Mouse (Mus musculus) CD4-positive, CD25-positive, alpha-beta regulatory T cell, adult 4 months (primary cell): ENCODE measurements around the gene Setdb2. TPM values are rescaled to one million over a fixed set of nuclear protein-coding genes. Genes with fewer than 3 reads are reported as not detected.

Source experiments
- ATAC-seq: one replicate; pipeline ENCODE4 v1.8.0; 2017
- polyA plus RNA-seq, 2 experiments: library from polyadenylated mRNA; unstranded; fragments of 100-300 nt; shearing (Covaris generic); gene quantifications; one replicate each; pipeline ENCODE4 v1.2.1; 2017

Gene Setdb2
- polyA plus RNA-seq, 2 experiments from 2014 or later, result 16.0 to 18.5 TPM

DNA sequence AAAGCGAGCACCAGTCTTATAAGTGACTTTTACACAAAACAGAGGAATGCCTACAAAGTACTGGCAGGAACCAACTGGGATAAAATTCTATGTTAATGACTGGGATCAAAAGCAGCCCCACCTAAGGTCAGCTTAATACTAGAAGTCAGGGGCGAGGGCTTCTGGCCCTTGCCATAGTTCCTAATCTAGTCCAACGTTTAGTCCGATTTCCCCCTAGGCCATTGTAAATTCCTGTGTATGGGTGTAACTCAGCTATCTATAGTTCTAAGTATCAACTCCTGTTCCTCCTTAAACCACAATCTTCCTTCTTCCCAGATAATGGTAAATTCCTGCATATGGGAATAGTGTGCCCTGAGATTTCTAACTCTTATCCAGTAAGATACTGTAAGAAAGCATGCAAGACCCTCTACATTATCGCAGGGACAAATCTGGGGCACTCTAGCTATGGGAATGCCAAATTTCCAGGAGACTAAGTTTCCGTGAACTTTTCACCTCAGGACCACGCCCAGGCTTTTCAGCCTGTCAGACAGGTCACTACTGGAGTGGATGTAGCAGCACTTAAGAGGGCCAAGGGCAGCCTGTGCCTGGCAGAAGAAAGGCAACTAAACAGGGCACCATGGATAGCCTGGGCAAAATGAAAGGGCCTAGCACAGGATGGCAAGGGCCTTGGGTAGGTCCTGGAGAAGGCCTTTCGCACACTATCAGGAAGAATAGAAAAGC lies 74.1 kb downstream of the Setdb2 start:
- no peak for ATAC-seq

DNA sequence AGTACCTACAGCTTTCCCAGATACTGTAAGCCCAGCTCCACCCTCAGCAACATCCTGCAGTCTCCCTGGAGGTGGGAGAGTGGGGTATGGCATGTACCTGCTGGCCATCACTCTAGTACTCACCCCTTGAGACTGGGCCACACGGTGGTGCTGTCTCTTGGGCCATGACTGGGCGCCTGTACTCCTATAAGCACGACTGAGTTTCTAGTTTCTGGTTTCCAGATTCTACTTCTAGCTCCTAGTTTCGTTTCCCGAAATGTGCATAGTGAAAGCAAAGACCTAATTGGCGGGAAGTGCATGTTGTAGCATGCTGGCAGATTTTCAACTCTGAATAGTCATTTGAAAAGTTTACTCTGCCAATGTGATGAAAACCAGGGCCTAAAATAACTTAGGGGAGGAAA lies 75.4 kb downstream of the Setdb2 start, which contains the start of gene Phf11d:
Gene Phf11d (minus strand): TSS at position 227 of the 401 bp plus-strand sequence.
- ATAC-seq, result no peak

Other genes with a start within 250 kb of the Setdb2 start
- gene Rcbtb1, start 239.7 kb downstream of the Setdb2 start, polyA plus RNA-seq, result 10 to 100 TPM; 24.7 to 29.5 TPM
- 10 to 100 TPM; 11.9 to 13.9 TPM for gene Gm6904, start 180.7 kb downstream of the Setdb2 start, polyA plus RNA-seq
- 10 to 100 TPM; 43.4 TPM for gene Phf11a, start 143.4 kb downstream of the Setdb2 start, polyA plus RNA-seq
- 100 to 1,000 TPM; 215 TPM for gene Phf11b, start 99.5 kb downstream of the Setdb2 start, polyA plus RNA-seq
- 10 to 100 TPM in 1 of 2 experiments, 1 to 10 TPM in 1; 9.5 to 13.8 TPM for gene Phf11d, start 75.4 kb downstream of the Setdb2 start, polyA plus RNA-seq
- gene Phf11c, start 45.5 kb downstream of the Setdb2 start, polyA plus RNA-seq, result 10 to 100 TPM; 25.6 TPM
- gene Cab39l, start 88 bp upstream of the Setdb2 start, polyA plus RNA-seq, result 10 to 100 TPM; 72.0 to 72.4 TPM
- 10 to 100 TPM; 42.8 to 44.7 TPM for gene Cdadc1, start 157.1 kb upstream of the Setdb2 start, polyA plus RNA-seq
- gene Shisa2, start 184.4 kb upstream of the Setdb2 start, polyA plus RNA-seq, result not detected